Mouse (Mus musculus) layer of hippocampus, postnatal 14 days (tissue): ENCODE results near the gene Ankrd39. TPM values are rescaled to one million over a fixed set of nuclear protein-coding genes. Genes with fewer than 3 reads are reported as not detected.
"Not testable (repeated sequence)": the region's sequence is repeated elsewhere in the genome, so short reads cannot be mapped to it uniquely, and the experiment has no call there.

Experiments used
- DNase-seq, 2 experiments: peaks; one replicate each; pipeline ENCODE4 v3.0.0; 2021 to 2022; ENCODE audit warnings: low spot score in 2 of 2, mixed read lengths in 1 of 2
- total RNA-seq, 2 experiments: library from RNA; stranded (reverse); gene quantifications; 2 replicates each; pipeline ENCODE4 v1.2.3; 2021

The Ankrd39 gene
- total RNA-seq, 2 experiments from 2014 or later: 12.2 to 14.2 TPM

DNA sequence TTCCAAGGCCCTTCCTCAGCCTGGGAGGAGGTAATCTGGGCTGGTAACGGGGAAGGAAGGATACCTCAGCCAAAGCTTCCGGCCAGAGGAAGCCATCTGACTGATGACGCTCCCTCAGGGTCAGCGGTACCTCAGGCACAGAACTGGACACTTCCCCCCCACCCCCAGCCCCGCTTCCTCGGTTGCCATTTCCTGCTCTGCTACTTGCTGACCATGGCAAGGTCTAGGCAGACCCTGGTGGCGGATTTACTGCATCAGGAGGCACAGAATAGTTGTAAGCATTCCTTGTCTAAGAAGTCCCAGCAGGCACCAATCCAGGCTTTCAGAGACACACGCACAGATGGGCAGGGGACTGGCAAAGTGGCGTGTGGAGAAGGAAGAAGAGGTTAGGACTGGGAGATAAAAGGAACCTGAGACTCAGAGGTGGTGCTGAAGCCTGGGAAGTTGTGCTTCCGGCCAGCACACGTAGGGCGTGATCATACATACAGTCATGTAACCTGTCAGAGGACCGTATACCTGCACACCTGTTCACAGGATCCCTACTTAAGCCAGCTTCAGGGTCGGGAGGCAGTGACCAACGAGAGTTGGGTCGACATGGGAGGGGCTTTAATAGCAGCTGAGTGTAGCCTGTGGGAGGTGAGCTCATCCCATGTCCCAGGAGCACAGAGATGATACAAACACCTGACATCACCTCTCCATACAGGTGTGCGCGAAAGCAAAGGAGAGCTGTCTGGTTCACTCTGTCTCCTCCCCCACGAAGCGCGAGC lies 7.6 kb upstream of the Ankrd39 start:
- no peak for DNase-seq

- DNase-seq: no peak
Observed at GRCm38 (mm10) chr1:36552506-36552905, 5.3 kb upstream of the Ankrd39 start.

GRCm38 (mm10) chr1:36551904-36552303 lies 4.7 kb upstream of the Ankrd39 start:
- DNase-seq: no peak

- no peak for DNase-seq
Observed at GRCm38 (mm10) chr1:36550075-36550863, 3.0 kb upstream of the Ankrd39 start.

DNA sequence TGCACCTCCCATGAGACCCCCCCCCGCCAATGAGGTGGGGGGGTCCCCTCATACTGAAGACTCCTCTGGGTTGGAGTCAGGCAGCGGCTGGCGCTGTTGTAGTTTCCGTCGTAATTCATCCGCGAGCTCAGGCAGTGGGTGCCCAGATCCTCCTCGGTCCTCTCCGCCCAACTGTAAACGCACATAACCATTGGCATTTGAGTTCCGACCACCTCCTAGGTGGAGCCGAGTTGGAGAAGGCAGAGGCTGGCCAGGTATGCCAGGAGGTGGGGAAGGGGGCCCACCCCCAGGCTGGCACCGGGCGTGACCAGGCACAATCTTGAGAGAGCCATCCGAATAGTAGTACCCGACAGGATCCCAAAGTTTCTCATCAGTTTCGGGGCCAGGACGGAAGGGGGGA lies 2.2 kb upstream of the Ankrd39 start:
- no peak for DNase-seq

DNA sequence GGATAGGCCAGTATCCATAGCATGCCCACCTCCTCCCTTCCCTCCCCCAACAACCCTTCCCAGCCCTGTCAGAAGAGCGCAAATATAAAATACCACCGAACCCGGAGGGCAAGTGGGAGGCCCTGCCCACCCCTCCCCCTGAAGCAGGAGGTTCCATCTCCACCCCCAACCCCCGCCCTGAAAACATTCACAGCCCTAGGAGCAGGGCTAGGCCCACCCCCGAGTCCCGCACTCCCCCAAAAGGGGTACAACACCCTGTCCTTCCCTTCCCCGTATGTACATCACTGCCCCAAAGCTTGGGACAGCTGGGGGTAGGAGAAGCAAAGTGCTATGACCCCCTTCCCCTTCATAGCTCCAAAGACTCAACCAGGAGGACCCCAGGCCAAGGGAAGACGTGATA lies 1.5 kb upstream of the Ankrd39 start:
- DNase-seq: no peak

DNA sequence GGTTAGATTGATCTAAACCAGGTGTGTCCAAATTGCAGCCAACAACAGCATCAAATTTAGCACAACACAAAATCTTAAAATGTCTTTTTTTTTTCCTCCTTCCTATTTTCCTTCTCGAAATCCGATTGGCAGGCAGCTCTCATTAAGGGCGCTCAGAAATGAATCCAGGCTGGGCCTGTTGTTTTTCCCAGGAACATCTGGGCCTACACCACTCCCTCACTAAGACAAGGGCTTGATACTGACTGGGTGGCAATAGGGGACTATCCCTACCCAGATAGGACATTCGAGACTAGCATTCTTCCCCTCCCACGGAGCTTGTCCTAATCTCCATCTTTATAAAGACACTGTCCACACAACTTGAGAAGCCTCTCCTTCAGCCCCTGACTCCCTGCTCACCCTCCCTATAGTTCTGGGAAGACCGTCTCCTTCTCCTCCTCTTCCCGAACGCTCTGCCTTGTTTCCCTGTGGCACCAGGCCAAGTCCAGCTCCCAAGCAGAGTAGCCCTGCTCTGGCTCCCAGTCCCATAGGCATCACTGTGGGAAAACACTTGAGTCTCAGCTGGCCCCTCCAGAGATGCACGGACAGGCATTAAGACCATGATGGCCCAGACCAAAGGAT lies 845 bp upstream of the Ankrd39 start:
- no peak for DNase-seq

DNA sequence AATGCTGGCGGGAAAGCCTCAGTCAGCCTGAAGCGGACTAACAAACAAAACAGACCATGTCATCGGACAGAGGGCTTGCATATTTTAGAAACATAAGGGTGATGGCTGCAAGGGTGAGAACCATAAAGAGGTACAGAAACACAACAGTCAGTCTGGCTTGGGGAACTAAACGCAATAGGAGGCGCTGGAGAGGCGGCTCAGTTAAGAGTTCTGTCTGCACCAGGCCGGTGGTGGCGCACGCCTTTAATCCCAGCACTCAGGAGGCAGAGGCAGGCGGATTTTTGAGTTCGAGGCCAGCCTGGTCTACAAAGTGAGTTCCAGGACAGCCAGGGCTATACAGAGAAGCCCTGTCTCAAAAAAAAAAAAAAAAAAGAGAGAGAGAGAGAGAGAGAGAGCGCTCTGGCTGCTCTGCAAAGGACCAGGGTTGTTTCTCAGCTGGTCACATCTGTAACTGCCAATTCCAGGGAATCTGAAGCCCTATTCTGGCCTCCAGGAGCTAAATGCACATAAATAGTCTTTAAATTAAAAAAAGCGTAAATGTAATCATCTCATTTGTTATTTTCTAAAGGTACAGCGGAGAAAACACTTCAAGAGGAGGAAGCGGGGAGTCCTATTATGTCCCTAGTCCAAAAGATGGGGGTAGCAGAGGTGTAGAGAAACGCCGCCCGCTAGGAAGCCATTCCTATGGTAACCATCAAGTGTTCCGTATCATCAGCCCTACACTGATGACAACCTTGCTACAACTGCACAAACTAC lies 1.2 kb downstream of the Ankrd39 start:
- DNase-seq: no peak

GRCm38 (mm10) chr1:36545382-36545781 lies 1.9 kb downstream of the Ankrd39 start:
- no peak for DNase-seq

GRCm38 (mm10) chr1:36542925-36543324 lies 4.3 kb downstream of the Ankrd39 start:
- DNase-seq: no peak

DNA sequence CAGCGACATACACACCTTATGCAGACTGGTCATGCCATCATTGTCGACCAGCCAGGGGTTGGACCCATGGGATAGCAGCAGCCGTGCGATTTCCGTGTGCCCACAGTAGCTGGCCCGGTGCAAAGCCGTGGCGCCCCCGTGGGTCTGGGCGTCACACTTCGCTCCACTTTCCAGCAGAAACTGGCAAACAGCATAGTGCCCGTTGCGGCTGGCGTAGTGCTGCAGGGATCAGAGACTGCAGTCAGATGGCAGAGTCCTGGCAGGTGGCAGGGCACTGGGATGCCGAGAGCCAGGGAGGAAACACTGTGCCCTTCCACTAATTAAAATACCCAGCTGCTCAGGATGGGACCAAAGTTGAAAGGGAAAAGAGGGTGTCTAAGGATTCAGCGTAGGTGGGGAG lies 5.4 kb downstream of the Ankrd39 start:
- DNase-seq: peak in 1 of 2 experiments; percentile 48

- no peak for DNase-seq
Observed at GRCm38 (mm10) chr1:36540807-36541206, 6.4 kb downstream of the Ankrd39 start.

- DNase-seq: no peak
Observed at GRCm38 (mm10) chr1:36540132-36540531, 7.1 kb downstream of the Ankrd39 start.

DNA sequence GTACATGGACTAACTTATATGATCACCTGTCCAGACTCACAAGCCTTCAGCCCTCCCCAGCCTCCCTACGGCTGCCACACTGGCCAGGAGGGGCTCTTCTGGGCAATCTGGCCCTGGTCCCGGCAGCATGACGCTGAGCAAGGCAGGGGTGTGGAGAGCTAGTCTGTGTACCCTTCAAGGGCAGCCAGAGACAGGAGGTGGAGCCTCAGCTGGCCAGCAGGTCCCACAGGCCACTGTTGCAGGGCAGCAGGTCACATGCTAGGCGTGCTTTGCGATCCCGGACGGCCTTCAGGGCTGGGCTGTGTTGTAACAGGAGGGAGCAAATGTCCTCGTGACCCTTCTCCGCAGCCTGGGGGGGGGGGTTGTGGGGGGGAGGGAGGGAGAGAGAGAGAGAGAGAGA lies 8.1 kb downstream of the Ankrd39 start, which contains the start of gene Gm42417:
Gene Gm42417, minus strand, starts transcription at position 244 of the 400 bp plus-strand sequence.
- DNase-seq: no peak

DNA sequence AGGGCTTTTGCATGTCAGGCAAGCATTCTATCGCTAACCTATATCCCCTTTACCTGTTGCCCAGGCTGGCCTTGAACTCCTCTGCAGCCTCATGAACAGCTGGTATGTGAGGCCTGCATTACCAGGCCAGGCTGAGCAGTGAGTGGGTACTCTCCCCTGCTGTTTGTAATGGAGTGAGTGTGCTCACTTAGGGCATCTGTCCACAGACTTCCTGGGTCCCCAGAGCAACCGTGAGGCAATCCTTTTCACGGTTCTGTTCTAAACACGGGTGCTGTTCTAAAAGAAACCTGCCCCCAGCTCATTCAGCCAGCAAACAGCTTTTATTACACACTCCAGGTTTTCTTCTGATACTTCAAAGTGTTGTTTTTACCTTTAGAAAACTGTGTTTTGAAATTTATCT lies 8.5 kb downstream of the Ankrd39 start:
- DNase-seq: no peak

DNA sequence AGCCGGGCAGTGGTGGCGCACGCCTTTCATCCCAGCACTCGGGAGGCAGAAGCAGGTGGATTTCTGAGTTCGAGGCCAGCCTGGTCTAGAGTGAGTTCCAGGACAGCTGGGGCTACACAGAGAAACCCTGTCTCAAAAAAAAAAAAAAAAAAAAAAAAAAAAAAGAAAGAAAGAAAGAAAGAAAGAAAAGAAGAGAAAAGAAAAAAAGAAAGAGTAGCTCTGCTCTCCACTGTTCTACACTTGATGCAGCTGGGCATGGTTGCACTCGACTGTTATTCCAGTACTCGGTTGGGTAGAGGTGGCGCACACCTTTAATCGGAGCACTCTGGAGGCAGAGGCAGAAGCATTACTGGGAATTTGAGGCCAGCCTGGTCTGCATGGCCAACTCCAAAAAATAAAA lies 10.5 kb downstream of the Ankrd39 start, which contains the start of gene Ankrd23:
Gene Ankrd23, minus strand, starts transcription at position 101 of the 400 bp plus-strand sequence.
- not testable (repeated sequence) for DNase-seq

DNA sequence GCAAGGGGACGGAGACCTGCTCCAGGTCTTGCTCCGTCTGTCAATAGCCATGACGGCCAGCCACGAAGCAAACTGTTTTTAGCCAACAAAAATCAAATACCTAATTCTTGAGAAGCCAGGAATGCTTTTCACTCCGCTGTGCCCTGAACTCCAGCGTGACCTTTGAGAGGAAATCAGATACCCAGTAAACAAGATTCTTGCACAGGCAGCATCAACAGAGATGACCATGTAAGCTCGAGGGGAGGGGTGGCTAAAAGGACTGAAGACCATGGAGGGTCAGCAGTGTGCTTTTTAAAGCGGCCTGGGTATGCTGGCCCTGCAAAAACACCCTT lies 10.9 kb downstream of the Ankrd39 start:
- DNase-seq: no peak

DNA sequence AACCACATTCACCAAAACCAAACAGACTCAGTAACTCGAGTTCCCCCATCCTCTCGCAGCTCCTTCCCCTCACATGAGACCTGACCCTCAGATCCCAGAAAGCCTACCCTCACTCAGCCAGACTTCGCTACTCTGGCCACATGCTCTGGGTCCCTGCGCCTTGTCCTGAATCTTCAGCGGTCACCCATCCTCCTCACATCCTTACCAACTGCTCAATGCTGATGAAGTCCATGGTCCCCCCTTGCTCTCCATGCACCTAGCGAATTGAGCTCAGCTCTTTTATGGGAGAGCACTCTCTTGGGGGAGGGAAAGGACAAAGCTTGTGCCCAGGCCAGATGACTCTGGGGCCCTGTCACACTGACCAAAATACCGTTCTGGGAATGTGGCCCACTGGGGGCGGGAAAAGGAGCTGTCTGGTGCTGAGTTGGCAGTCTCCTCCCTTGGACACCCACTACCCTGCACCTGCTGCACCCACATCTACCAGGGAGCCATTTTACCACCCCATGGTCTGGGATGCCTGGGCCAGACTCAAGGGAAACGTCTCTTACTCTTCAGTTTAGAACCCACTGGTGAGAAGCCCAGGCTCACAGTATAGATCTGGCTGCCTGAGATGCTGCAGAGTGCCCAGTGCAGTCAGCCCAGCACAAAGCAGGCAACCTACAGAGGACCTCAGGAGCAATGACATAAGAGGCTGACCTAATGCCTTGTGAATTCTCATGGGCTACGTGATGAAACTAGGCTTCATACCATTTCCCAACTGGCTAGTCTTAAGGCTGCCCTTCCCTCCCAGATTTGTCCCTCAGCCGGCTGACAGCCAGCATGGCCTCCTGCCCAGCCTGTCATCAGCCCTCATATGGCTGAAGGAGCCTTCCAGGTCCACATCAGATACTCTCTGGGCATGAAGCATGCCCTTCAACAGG lies 11.5 kb downstream of the Ankrd39 start:
- no peak for DNase-seq

DNA sequence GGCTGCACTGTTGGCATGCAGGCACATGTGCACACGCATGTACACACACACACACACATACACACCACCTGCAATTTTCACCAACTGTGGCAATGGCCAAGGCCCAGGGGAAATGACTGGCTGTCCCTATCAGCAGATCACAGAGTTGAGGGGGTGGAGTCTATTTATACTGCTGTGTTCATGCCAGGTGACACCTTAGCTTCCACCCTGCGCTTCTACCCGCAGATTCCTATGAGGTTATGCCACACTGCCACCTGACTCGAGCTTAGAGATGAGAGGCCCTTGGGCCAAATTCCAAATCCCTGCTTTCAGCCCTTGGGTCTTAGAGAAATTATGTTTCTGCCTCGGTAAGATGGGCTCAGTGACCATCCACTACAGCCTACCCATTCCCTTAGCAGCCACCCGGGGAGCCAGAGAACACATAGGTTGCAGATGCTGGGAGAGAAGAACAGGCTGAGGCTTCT lies 12.6 kb downstream of the Ankrd39 start:
- DNase-seq: no peak

- no peak for DNase-seq
Observed at GRCm38 (mm10) chr1:36533546-36533945, 13.7 kb downstream of the Ankrd39 start.
